Mouse (Mus musculus): ENCODE measurements around the gene Pimreg. TPM values are rescaled to one million over a fixed set of nuclear protein-coding genes. Genes with fewer than 3 reads are reported as not detected.

The Pimreg gene
- polyA plus RNA-seq, 1 experiment from 2014 or later: 107 TPM

DNA sequence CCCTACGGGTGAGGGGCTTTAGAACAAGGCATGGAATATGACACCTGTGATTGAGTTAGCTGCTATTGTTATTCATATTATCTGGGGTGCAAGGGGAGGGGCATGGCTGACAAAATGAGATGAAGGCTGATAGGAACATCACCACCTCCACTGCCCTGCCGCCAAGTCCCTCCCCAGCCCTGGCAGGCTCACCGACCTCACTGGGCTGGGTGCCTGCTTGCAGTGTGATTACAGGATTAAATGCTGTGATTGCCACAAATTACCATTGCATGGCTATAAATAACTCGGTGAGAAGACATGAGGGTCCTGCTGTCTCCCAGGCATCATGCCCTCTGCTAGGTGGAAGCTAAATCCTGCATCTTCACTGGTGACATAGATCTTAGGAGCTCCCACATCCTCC is 36.8 kb downstream of the Pimreg start:
- Histone ChIP-seq H3K27me3 (replicated peaks; ENCODE audit: control insufficient read depth, insufficient read depth, low read length) (no peaks in the 10 kb centered on the region), H3K9me3 (ENCODE audit: control insufficient read depth, low read length) (no peaks in the 10 kb centered on the region), H3K36me3 (ENCODE audit: control insufficient read depth, insufficient read depth, low read length) (no peaks in the 10 kb centered on the region), H3K27ac (ENCODE audit: low read depth) (no peak overlapping the region), H3K4me3 (ENCODE audit: low read depth, low read length) (no peak overlapping the region), H3K4me1 (replicated peaks; ENCODE audit: control insufficient read depth, insufficient read depth, low read length) (no peaks in the 10 kb centered on the region), H3K4me2 (ENCODE audit: low read length) (no peak overlapping the region), H3K9ac (ENCODE audit: low read length) (no peak overlapping the region)
- ATAC-seq (replicated peaks; ENCODE audit: low FRiP score, low TSS enrichment, low read depth): no peak
- no peak for DNase-seq (ENCODE audit: low spot score)
- WGBS: 57% methylated on average over 4 of the region's 4 CpGs

DNA sequence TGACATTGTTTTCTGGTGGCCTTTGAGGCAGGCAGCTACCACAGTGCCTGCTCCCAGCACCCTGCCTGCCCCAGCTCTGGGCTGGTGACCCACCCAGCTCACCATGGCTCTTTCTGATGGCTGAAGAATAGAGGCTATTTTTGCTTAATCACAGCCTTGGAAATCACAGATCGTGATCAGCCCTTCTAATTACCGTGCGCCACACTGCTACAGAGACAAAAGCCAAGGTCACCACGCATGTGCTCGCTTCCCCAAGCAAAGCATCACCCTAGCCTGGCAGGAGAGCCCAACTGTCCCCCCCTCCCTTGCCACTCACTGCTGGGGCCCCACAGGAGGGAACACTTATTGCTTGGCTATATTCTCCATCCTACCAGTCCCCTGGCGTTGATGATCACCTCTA is 38.6 kb downstream of the Pimreg start:
- DNase-seq (ENCODE audit: low spot score) (no peak), ATAC-seq (replicated peaks; ENCODE audit: low FRiP score, low TSS enrichment, low read depth) (no peak)
- H3K4me3 ChIP-seq (ENCODE audit: low read depth, low read length): no peak overlapping the region
- H3K36me3 ChIP-seq (ENCODE audit: control insufficient read depth, insufficient read depth, low read length): no peaks in the 10 kb centered on the region
- H3K4me1 ChIP-seq (replicated peaks; ENCODE audit: control insufficient read depth, insufficient read depth, low read length): no peaks in the 10 kb centered on the region
- H3K9ac ChIP-seq (ENCODE audit: low read length): no peak overlapping the region
- H3K4me2 ChIP-seq (ENCODE audit: low read length): no peak overlapping the region
- H3K9me3 ChIP-seq (ENCODE audit: control insufficient read depth, low read length): no peaks in the 10 kb centered on the region
- no peak overlapping the region for H3K27ac ChIP-seq (ENCODE audit: low read depth)
- H3K27me3 ChIP-seq (replicated peaks; ENCODE audit: control insufficient read depth, insufficient read depth, low read length): no peaks in the 10 kb centered on the region
- 82% methylated on average over 6 of the region's 6 CpGs for WGBS

DNA sequence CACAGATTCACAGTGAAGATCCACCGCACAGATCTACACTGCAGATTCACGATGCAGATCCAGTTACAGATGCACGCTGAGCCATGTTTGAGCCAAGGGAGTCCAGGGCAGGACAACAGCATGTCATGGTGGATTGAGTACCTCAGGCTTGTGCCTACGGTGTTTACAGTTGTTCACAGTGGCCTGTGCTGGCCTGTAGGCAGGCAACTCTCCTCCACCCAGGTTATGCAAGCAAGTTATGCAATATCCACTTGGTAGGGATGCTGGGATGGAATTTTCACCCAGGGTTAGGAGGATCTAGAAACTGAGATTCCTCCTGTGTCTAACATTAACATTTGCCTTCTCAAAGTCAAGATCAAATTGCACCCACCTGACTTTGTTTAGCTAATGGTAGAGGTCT is 40.8 kb downstream of the Pimreg start:
- ATAC-seq (replicated peaks; ENCODE audit: low FRiP score, low TSS enrichment, low read depth): no peak
- 88% methylated on average over 4 of the region's 4 CpGs for WGBS
- no peak for DNase-seq (ENCODE audit: low spot score)

DNA sequence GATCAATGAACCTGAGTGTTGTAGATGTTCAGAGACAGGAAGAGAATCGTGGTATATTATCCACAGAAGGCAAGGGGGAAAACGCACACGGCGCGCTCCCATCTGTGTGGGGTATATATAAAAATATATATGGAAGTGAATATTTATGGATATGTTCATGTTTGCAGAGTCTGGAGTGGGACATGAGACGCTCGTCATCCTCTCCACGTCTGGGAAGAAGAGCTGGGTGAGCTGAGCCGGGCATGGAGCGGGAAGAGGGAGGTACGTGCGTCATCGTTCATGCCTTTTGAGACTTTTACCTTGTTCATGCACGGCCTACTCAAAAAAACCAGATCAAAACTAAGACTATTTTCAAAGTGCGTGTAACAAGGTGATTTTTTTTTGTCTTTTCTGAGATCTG is 42.5 kb downstream of the Pimreg start:
- Histone ChIP-seq H3K27ac (ENCODE audit: low read depth) (no peak overlapping the region), H3K4me3 (ENCODE audit: low read depth, low read length) (no peak overlapping the region), H3K9me3 (ENCODE audit: control insufficient read depth, low read length) (no peaks in the 10 kb centered on the region), H3K9ac (ENCODE audit: low read length) (no peak overlapping the region), H3K36me3 (ENCODE audit: control insufficient read depth, insufficient read depth, low read length) (no peaks in the 10 kb centered on the region), H3K27me3 (replicated peaks; ENCODE audit: control insufficient read depth, insufficient read depth, low read length) (no peaks in the 10 kb centered on the region), H3K4me1 (replicated peaks; ENCODE audit: control insufficient read depth, insufficient read depth, low read length) (no peaks in the 10 kb centered on the region), H3K4me2 (ENCODE audit: low read length) (no peak overlapping the region)
- no peak for DNase-seq (ENCODE audit: low spot score)
- 93% methylated on average over 15 of the region's 15 CpGs for WGBS
- ATAC-seq (replicated peaks; ENCODE audit: low FRiP score, low TSS enrichment, low read depth): no peak

More for the DNA sequence above, 40.8 kb downstream of the Pimreg start:
- no peak overlapping the region for H3K9ac ChIP-seq (ENCODE audit: low read length)
- no peak overlapping the region for H3K27ac ChIP-seq (ENCODE audit: low read depth)
- H3K4me3 ChIP-seq (ENCODE audit: low read depth, low read length): no peak overlapping the region
- no peak overlapping the region for H3K4me2 ChIP-seq (ENCODE audit: low read length)
- no peaks in the 10 kb centered on the region for H3K27me3 ChIP-seq (replicated peaks; ENCODE audit: control insufficient read depth, insufficient read depth, low read length)
- H3K36me3 ChIP-seq (ENCODE audit: control insufficient read depth, insufficient read depth, low read length): no peaks in the 10 kb centered on the region
- no peaks in the 10 kb centered on the region for H3K9me3 ChIP-seq (ENCODE audit: control insufficient read depth, low read length)
- no peaks in the 10 kb centered on the region for H3K4me1 ChIP-seq (replicated peaks; ENCODE audit: control insufficient read depth, insufficient read depth, low read length)

DNA sequence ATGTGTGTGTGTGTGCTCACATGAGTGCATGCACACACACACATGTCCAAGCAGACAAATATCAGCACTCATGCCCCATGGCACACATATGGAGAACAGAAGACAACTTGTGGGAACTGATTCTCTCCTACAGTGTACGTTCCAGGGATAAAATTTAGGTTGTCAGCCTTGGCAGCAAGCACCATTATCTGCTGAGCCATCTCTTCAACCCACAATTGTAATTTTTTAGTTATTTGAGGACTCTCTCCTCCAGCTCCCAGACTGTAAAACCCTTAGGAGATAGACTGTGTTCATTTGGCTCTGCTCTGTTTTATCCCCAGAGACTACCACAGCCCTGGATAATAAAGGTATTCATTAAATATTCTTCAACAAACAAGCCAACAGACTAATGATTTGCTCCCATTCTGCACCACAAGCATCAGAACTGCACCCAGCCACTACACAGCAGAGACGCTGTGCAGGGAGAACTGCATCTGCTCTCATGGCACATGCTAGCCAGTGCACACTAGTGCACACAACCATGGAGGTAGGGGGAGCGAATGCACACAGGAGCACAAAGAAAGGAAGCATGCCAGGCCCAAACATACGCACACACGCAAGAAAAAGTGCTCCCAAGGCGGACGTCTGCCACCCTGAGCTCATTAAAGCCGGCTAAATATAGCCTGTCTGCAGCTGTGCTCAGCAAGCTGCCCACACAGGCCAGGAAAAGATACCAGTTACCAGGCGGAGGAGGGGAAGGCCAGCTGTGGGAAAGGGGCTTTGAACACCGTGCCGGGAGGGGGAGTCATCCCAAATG is 44.6 kb downstream of the Pimreg start:
- no peak for ATAC-seq (replicated peaks; ENCODE audit: low FRiP score, low TSS enrichment, low read depth)
- Histone ChIP-seq H3K9me3 (ENCODE audit: control insufficient read depth, low read length) (no peaks in the 10 kb centered on the region), H3K36me3 (ENCODE audit: control insufficient read depth, insufficient read depth, low read length) (no peaks in the 10 kb centered on the region), H3K27me3 (replicated peaks; ENCODE audit: control insufficient read depth, insufficient read depth, low read length) (no peaks in the 10 kb centered on the region), H3K9ac (ENCODE audit: low read length) (no peak overlapping the region), H3K27ac (ENCODE audit: low read depth) (no peak overlapping the region), H3K4me3 (ENCODE audit: low read depth, low read length) (no peak overlapping the region), H3K4me1 (replicated peaks; ENCODE audit: control insufficient read depth, insufficient read depth, low read length) (no peaks in the 10 kb centered on the region), H3K4me2 (ENCODE audit: low read length) (no peak overlapping the region)
- DNase-seq (ENCODE audit: low spot score): no peak
- WGBS: 50% methylated on average over 11 of the region's 11 CpGs

DNA sequence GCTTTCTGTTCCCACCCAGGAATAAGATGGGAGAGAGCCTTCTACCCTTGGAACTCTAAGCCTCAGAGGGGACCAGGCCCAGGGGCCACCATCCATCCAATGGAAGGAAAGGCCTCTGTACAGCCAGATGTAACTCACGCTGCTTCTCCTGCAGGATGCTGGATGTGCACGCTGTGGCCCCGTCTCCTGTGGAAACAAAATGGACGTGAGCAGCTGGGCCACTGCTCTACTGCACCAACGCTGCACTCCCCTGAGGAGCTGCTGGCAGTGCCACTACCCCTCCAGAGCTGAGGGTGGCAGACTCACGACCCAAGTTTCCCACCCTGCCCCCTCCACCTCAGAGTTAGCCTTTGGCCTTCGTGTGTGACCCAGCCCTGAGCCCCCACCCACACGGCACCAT is 50.6 kb downstream of the Pimreg start:
- 61% methylated on average over 8 of the region's 8 CpGs for WGBS
- DNase-seq (ENCODE audit: low spot score) (no peak), ATAC-seq (replicated peaks; ENCODE audit: low FRiP score, low TSS enrichment, low read depth) (no peak)
- Histone ChIP-seq H3K9me3 (ENCODE audit: control insufficient read depth, low read length) (no peaks in the 10 kb centered on the region), H3K36me3 (ENCODE audit: control insufficient read depth, insufficient read depth, low read length) (no peaks in the 10 kb centered on the region), H3K4me3 (ENCODE audit: low read depth, low read length) (no peak overlapping the region), H3K4me1 (replicated peaks; ENCODE audit: control insufficient read depth, insufficient read depth, low read length) (no peaks in the 10 kb centered on the region), H3K27ac (ENCODE audit: low read depth) (no peak overlapping the region), H3K9ac (ENCODE audit: low read length) (no peak overlapping the region), H3K27me3 (replicated peaks; ENCODE audit: control insufficient read depth, insufficient read depth, low read length) (no peaks in the 10 kb centered on the region), H3K4me2 (ENCODE audit: low read length) (no peak overlapping the region)

DNA sequence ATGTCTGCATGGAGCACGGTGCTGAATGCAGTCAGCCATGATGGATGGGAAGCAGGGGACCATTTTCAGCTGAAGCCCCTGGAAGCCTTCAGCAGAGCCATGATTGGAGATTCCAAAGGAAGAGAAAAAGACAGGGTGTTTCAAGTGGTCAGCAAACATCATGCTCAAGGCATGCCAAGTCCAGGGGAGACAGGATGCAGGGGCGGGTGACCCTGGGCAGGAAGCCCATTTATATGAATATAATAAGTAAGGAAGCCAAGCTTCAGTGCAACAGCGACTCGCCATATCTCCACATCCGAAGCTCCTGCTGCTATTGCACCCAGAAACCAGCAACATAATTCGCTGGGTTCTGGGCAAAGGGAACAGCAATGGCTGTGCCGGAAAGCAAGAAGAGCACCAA is 52.6 kb downstream of the Pimreg start:
- H3K36me3 ChIP-seq (ENCODE audit: control insufficient read depth, insufficient read depth, low read length): no peaks in the 10 kb centered on the region
- 75% methylated on average over 7 of the region's 7 CpGs for WGBS
- ATAC-seq (replicated peaks; ENCODE audit: low FRiP score, low TSS enrichment, low read depth) (no peak), DNase-seq (ENCODE audit: low spot score) (no peak)
- H3K4me3 ChIP-seq (ENCODE audit: low read depth, low read length): no peak overlapping the region
- no peaks in the 10 kb centered on the region for H3K27me3 ChIP-seq (replicated peaks; ENCODE audit: control insufficient read depth, insufficient read depth, low read length)
- no peaks in the 10 kb centered on the region for H3K4me1 ChIP-seq (replicated peaks; ENCODE audit: control insufficient read depth, insufficient read depth, low read length)
- no peaks in the 10 kb centered on the region for H3K9me3 ChIP-seq (ENCODE audit: control insufficient read depth, low read length)
- no peak overlapping the region for H3K9ac ChIP-seq (ENCODE audit: low read length)
- H3K27ac ChIP-seq (ENCODE audit: low read depth): no peak overlapping the region
- no peak overlapping the region for H3K4me2 ChIP-seq (ENCODE audit: low read length)

DNA sequence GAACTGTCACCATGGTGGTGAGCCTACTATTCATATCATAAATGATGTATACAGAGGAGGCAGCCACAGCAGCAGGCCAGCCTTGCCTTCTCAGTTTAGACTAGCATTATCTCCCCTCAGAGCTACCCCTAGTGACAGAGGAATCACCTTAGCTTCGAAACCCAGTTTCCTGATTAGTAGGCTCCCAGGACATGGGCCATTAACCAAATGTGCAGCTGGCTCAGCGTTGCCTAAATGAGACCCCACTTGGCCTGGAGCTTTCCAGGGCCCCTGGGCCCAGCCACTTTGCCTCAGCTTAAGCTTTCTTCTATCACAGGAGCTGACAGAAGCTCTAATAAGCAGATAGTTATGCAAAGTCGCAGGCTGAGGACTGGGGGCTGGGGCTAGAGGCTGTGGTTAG is 54.2 kb downstream of the Pimreg start:
- Histone ChIP-seq H3K36me3 (ENCODE audit: control insufficient read depth, insufficient read depth, low read length) (no peaks in the 10 kb centered on the region), H3K9me3 (ENCODE audit: control insufficient read depth, low read length) (no peaks in the 10 kb centered on the region), H3K4me3 (ENCODE audit: low read depth, low read length) (no peak overlapping the region), H3K4me2 (ENCODE audit: low read length) (no peak overlapping the region), H3K27ac (ENCODE audit: low read depth) (no peak overlapping the region), H3K27me3 (replicated peaks; ENCODE audit: control insufficient read depth, insufficient read depth, low read length) (no peaks in the 10 kb centered on the region), H3K9ac (ENCODE audit: low read length) (no peak overlapping the region), H3K4me1 (replicated peaks; ENCODE audit: control insufficient read depth, insufficient read depth, low read length) (no peaks in the 10 kb centered on the region)
- 45% methylated on average over 3 of the region's 3 CpGs for WGBS
- no peak for ATAC-seq (replicated peaks; ENCODE audit: low FRiP score, low TSS enrichment, low read depth)
- DNase-seq (ENCODE audit: low spot score): no peak
